In the genomic region with DNA sequence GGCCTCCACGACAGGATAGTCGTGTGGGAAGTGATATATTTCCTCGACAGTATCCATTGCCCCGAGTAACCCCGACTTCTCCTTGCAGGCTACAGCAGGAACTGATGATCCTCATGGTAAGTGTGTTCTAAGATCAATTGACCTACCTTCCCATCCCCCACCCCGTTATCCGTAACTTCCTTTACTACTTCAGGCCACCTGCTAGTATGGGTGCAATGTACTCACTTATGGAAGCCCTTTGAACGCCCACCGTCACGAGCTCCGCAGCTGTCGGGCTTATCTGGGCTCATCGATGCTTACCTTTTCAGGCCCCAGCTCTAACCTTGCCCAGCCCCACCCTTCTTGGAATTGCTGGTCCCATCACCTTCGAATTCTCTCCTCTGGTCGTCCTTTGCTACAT, we compare ENCODE assay signal across 1 mouse cellular context.
TF ChIP-seq lines count a peak whose summit lies in the region.

No protein-coding gene starts in this region.

TF ChIP-seq in MEL, 35 proteins besides CTCF, POLR2A, EP300 and RAD21 (continued from another document):
- no peak for TF ChIP-seq ZKSCAN1 (IDR thresholded peaks at IDR 0.05; ENCODE audit: low read depth, low read length)
- no peak for TF ChIP-seq RCOR1 (IDR thresholded peaks at IDR 0.05; ENCODE audit: low read depth, low read length)
- TF ChIP-seq MYB (IDR thresholded peaks at IDR 0.05; ENCODE audit: low read depth, low read length), result no peak
- no peak for TF ChIP-seq ZMIZ1 (IDR thresholded peaks at IDR 0.05; ENCODE audit: low read depth, low read length)
- no peak for TF ChIP-seq UBTF (IDR thresholded peaks at IDR 0.05; ENCODE audit: borderline replicate concordance, insufficient read depth, low read depth, low read length)
- no peak for TF ChIP-seq JUND (IDR thresholded peaks at IDR 0.05; ENCODE audit: low read depth, low read length)
- TF ChIP-seq ZC3H11A (IDR thresholded peaks at IDR 0.05; ENCODE audit: low read depth, low read length), result no peak
- TF ChIP-seq TBP (IDR thresholded peaks at IDR 0.05; ENCODE audit: low read depth, low read length), result 0 out of 2 replicates have a peak, but pooled peaks have one; percentile 26
- TF ChIP-seq BHLHE40 (IDR thresholded peaks at IDR 0.05; ENCODE audit: borderline replicate concordance, low read depth, low read length), result no peak
- no peak for TF ChIP-seq GABPA (IDR thresholded peaks at IDR 0.05; ENCODE audit: low read depth, low read length)
- peak; percentile 53 for TF ChIP-seq MYC (IDR thresholded peaks at IDR 0.05; ENCODE audit: low read depth, low read length)
- no peak for TF ChIP-seq KAT2A (conservative IDR thresholded peaks at IDR 0.05; ENCODE audit: low read depth, low read length)
- TF ChIP-seq GATA1 (IDR thresholded peaks at IDR 0.05; ENCODE audit: low read depth, low read length), result no peak
- no peak for TF ChIP-seq POLR2AphosphoS2 (IDR thresholded peaks at IDR 0.05; ENCODE audit: low read length)
